Mouse (Mus musculus) heart, adult 2 months (tissue): Measurements from ENCODE around the gene Gabarapl1. TPM values are rescaled to one million over a fixed set of nuclear protein-coding genes. Genes with fewer than 3 reads are reported as not detected.

Experiments used
- DNase-seq, 2 experiments: peaks; one replicate each; pipeline ENCODE4 v3.0.0; 2021
- H3K27ac ChIP-seq: fragments of 200-600 bp; 2 replicates; pipeline ENCODE4 v1.8.1; 2022
- H3K27me3 ChIP-seq: fragments of 200-500 bp; 2 replicates; pipeline ENCODE4 v1.6.1; 2012; ENCODE audit warnings: mild to moderate bottlenecking, low read length, inconsistent platforms, mixed read lengths; ENCODE audit not compliant: control insufficient read depth, insufficient read depth
- H3K36me3 ChIP-seq: fragments of 200-500 bp; 2 replicates; pipeline ENCODE4 v1.6.1; 2012; ENCODE audit warnings: low read length, inconsistent platforms; ENCODE audit not compliant: control insufficient read depth, insufficient read depth
- H3K4me1 ChIP-seq: fragments of 200-500 bp; 2 replicates; pipeline ENCODE4 v1.6.1; 2011; ENCODE audit warnings: low read length; ENCODE audit not compliant: control insufficient read depth, insufficient read depth
- H3K4me3 ChIP-seq: fragments of 200-600 bp; 2 replicates; pipeline ENCODE4 v1.8.1; 2022
- H3K79me2 ChIP-seq: fragments of 200-500 bp; replicated peaks from 2 replicates; pipeline ENCODE4 v1.6.1; 2012; ENCODE audit warnings: mild to moderate bottlenecking, inconsistent platforms, low read length, moderate library complexity, mixed read lengths; ENCODE audit not compliant: control insufficient read depth, insufficient read depth
- H3K9ac ChIP-seq: fragments of 200-500 bp; 2 replicates; pipeline ENCODE4 v1.6.1; 2012; ENCODE audit warnings: low read depth, mild to moderate bottlenecking, control low read depth, inconsistent platforms, low read length, mixed read lengths
- CTCF ChIP-seq: fragments of 200-600 bp; IDR thresholded peaks from 2 replicates; pipeline ENCODE4 v1.8.1; 2022; ENCODE audit warnings: antibody characterized with exemption, mild to moderate bottlenecking, moderate library complexity
- EP300 ChIP-seq: fragments of 200-500 bp; IDR thresholded peaks from 2 replicates; pipeline ENCODE4 v1.6.1; 2011; ENCODE audit warnings: low read depth, low read length, control low read depth; ENCODE audit not compliant: insufficient read depth
- POLR2A ChIP-seq: fragments of 200-500 bp; IDR thresholded peaks from 2 replicates; pipeline ENCODE4 v1.6.1; 2011; ENCODE audit warnings: mild to moderate bottlenecking, low read depth, low read length, control low read depth; ENCODE audit not compliant: insufficient read depth
- WGBS: fragments of 180-500 bp; shearing (Covaris S2); methylation state at CpG from one replicate; pipeline ENCODE4 v1.1.7; 2018; 5-methylcytosine and 5-hydroxymethylcytosine counted together
- intact Hi-C: fragments of 180-260 bp; cut with DNase I; formaldehyde crosslinking; loops from one replicate; pipeline ENCODE4 v1.15.1; 2025
- polyA plus RNA-seq: library from polyadenylated mRNA; depleted of rRNA; stranded (reverse); fragments of >200 nt; gene quantifications from 2 replicates; pipeline ENCODE4 v1.2.3, GENCODE M21; 2012
- total RNA-seq, 2 experiments: library from RNA; stranded (reverse); gene quantifications; 2 replicates each; pipeline ENCODE4 v1.2.3; 2021

The Gabarapl1 gene
- total and polyA plus RNA-seq, 3 experiments: 63.7 to 166 (median 118) TPM

DNA sequence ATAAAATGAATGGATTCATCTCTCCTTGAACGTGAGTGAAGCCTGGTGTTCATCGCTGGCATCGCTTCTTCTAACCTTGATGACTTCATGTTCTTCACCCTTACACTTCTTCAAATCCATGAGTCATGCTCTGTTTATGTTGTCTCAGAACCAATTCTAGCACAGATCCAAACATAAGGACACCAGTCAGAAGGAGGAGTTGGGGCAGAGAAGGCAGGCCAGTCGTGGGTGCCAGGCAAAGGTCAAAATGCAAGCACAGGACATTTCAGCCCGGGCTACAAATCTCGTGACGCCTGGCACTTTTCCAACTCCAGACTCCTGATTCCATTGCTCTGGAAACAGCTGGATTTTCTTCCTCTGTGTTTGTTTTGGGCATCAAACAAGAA is 411 bp upstream of the Gabarapl1 start:
- Histone ChIP-seq H3K4me1 (peaks cover 14% of the 10 kb centered on the region), H3K27me3 (no peaks in the 10 kb centered on the region), H3K9ac (peak overlapping the region; percentile 13), H3K36me3 (peaks cover 20% of the 10 kb centered on the region), H3K79me2 (peaks cover 2% of the 10 kb centered on the region; the same call in 1 of the 2 replicates), H3K4me3 (peak overlapping the region; percentile 84), H3K27ac (peak overlapping the region; percentile 100)
- intact Hi-C loops: loop anchor here (10.0 kb wide), 1 partner anchor 348 kb away; the partner anchor contains the start of gene Clec2d
- peak; percentile 80 to 84 for DNase-seq
- WGBS: 12% methylated on average over 7 of the region's 7 CpGs
- peak; percentile 46 for TF ChIP-seq CTCF
- TF ChIP-seq EP300: no peak

DNA sequence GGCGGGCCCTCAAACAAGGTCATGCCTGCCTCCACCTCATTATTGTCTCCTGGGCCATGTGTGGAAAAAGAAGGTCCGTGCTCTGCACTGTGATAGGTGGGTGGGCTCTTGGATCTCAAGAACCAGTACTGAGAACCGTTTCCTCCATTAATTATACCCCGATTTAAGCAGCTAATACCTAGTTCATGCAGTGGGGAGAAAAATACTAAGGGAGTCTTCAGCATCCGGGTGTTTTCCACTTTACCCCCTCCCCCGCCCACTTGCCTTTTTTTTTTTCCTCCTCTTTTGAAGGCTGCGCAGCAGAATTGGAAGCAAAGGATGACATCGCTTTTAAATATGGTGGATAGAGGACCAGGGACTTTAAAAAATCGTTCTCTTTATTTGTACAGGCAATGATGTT is 1.1 kb downstream of the Gabarapl1 start:
- Histone ChIP-seq H3K27me3 (no peaks in the 10 kb centered on the region), H3K27ac (peak overlapping the region; percentile 100), H3K4me1 (peaks cover 14% of the 10 kb centered on the region), H3K9ac (peak overlapping the region; percentile 60), H3K79me2 (peaks cover 2% of the 10 kb centered on the region; the same call in 1 of the 2 replicates), H3K4me3 (peak overlapping the region; percentile 84), H3K36me3 (peaks cover 31% of the 10 kb centered on the region)
- intact Hi-C loops: loop anchor here (10.0 kb wide), 1 partner anchor 349 kb away; the partner anchor contains the start of gene Clec2d
- TF ChIP-seq EP300 (no peak), POLR2A (no peak), CTCF (no peak)
- 3% methylated on average over 9 of the region's 9 CpGs for WGBS
- no peak for DNase-seq

DNA sequence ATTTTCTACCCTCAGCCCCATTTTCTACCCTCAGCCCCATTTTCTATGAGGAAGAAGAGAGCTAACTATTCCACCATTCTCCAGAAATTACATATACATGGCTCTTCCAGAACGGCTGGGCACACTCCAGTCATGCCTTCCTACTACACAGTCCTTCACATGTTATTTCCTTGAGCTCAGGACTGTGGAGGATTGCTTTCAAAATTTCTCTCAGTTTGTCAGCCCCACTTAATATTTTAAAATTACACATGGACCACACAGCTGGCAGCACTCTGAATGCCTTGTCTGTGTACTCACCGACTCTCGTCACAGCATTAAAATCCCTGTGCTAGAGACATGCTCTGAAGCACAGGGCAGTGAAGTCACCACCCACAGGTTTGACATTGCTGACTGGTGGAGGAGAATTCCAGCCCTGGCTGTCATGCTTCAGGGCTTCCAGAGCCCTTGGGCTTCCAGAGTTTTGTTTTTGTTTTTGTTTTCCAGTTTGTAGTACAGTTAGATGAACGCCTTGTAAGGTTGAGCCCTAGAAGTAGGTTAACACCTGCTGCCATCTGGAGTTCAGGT is 1.7 kb downstream of the Gabarapl1 start:
- H3K9ac ChIP-seq: peak overlapping the region; percentile 62
- 44% methylated on average over 4 of the region's 4 CpGs for WGBS
- H3K36me3 ChIP-seq: peaks cover 31% of the 10 kb centered on the region
- H3K4me1 ChIP-seq: peaks cover 14% of the 10 kb centered on the region
- H3K27me3 ChIP-seq: no peaks in the 10 kb centered on the region
- no peak for DNase-seq
- peaks cover 2% of the 10 kb centered on the region; the same call in 1 of the 2 replicates for H3K79me2 ChIP-seq
- peak overlapping the region; percentile 100 for H3K27ac ChIP-seq
- TF ChIP-seq CTCF (no peak), POLR2A (no peak), EP300 (no peak)
- intact Hi-C loops: loop anchor here (10.0 kb wide), 1 partner anchor 350 kb away; the partner anchor contains the start of gene Clec2d
- peak overlapping the region; percentile 84 for H3K4me3 ChIP-seq

DNA sequence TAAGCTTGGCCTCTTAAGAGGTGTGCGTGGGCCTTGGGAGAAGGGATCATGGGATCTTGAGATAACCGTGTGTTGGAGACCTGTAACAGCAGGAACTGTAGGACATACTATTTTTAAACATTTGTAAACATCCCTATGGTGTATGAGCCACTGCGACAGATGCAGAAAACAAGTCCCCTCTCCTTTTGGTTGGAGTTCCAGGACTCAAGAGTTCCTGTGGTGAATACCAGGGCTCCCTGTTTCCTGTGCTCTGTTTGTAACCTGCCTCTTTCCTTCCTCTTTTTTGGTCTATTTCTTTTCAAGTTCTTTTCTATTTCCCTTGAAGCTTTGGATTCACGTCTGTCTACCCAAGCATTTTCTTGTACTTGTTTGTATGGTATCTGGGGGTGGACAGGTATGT is 2.8 kb downstream of the Gabarapl1 start:
- TF ChIP-seq EP300: no peak
- no peak for TF ChIP-seq CTCF
- no peak for TF ChIP-seq POLR2A
- peaks cover 14% of the 10 kb centered on the region for H3K4me1 ChIP-seq
- DNase-seq: no peak
- peak overlapping the region; percentile 100 for H3K27ac ChIP-seq
- H3K9ac ChIP-seq: peak overlapping the region; percentile 49
- H3K36me3 ChIP-seq: peaks cover 31% of the 10 kb centered on the region
- H3K79me2 ChIP-seq: peaks cover 2% of the 10 kb centered on the region; the same call in 1 of the 2 replicates
- intact Hi-C loops: loop anchor here (10.0 kb wide), 1 partner anchor 351 kb away; the partner anchor contains the start of gene Clec2d
- no peaks in the 10 kb centered on the region for H3K27me3 ChIP-seq
- 24% methylated on average over 4 of the region's 4 CpGs for WGBS
- peak overlapping the region; percentile 84; the same call in 1 of the 2 replicates for H3K4me3 ChIP-seq

DNA sequence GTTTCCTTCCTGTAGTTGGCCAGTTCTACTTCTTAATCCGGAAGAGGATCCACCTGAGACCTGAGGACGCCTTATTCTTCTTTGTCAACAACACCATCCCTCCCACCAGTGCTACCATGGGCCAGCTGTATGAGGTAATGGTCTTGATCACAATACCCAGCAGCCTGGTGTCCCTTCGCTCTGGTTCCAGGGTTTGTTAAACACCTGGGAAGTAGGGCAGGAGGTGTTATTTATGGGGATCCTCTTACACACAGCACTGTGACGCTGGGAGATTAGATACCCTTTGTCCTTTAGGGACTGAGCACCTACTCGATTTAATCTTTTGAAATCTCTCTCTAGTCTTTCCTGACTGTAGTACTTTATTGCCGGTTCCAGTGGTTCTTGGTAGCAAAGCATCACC is 5.6 kb downstream of the Gabarapl1 start:
- H3K27ac ChIP-seq: no peak overlapping the region
- no peak for DNase-seq
- peaks cover 37% of the 10 kb centered on the region for H3K36me3 ChIP-seq
- H3K79me2 ChIP-seq: peaks cover 2% of the 10 kb centered on the region; the same call in 1 of the 2 replicates
- 68% methylated on average over 6 of the region's 6 CpGs for WGBS
- H3K27me3 ChIP-seq: no peaks in the 10 kb centered on the region
- TF ChIP-seq EP300: no peak
- no peak for TF ChIP-seq POLR2A
- TF ChIP-seq CTCF: no peak
- H3K9ac ChIP-seq: no peak overlapping the region
- peaks cover 11% of the 10 kb centered on the region for H3K4me1 ChIP-seq
- intact Hi-C loops: loop anchor here (10.0 kb wide), 1 partner anchor 354 kb away; the partner anchor contains the start of gene Clec2d
- H3K4me3 ChIP-seq: no peak overlapping the region

DNA sequence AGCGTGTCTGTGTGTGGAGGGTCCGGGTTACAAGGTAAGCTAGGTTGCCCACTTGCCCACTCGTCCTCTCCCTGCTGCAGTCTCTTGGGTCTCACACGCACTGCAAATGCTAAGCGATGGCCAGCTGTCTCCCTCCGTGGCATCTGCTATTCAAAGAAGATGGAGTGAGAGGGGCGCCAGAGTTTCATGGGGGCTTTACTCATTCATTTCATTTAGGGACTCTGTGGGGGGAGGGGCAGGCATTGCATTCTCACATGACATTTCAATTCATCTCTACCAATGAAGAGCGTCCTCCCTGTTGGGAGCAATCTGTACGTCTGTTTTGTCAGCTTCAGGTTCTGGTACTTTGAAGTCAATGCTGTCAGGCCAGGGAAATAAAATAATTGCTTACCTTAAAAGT is 9.0 kb downstream of the Gabarapl1 start:
- H3K36me3 ChIP-seq: peaks cover 22% of the 10 kb centered on the region
- H3K4me3 ChIP-seq: no peak overlapping the region
- no peaks in the 10 kb centered on the region for H3K79me2 ChIP-seq
- no peak for DNase-seq
- H3K4me1 ChIP-seq: peaks cover 3% of the 10 kb centered on the region
- TF ChIP-seq EP300 (no peak), CTCF (no peak), POLR2A (no peak)
- WGBS: 88% methylated on average over 9 of the region's 9 CpGs
- H3K9ac ChIP-seq: no peak overlapping the region
- no peak overlapping the region for H3K27ac ChIP-seq
- intact Hi-C loops: no loop called here
- H3K27me3 ChIP-seq: no peaks in the 10 kb centered on the region
